Mouse (Mus musculus) midbrain, embryonic 16.5 days (tissue): ENCODE measurements around the gene Cfdp1. TPM values are rescaled to one million over a fixed set of nuclear protein-coding genes. Genes with fewer than 3 reads are reported as not detected.

Experiments
- ATAC-seq: fragments of 200-750 bp; cut with Nextera tagmentation; 2 replicates; pipeline ENCODE4 v1.8.0; 2017; ENCODE audit warnings: moderate TSS enrichment
- H3K27ac ChIP-seq: fragments of 300-500 bp; sonication (generic); 2 replicates; pipeline ENCODE4 v1.5.1; 2014; ENCODE audit warnings: mild to moderate bottlenecking, low read length, mixed read lengths
- H3K27me3 ChIP-seq: fragments of 300-500 bp; sonication (generic); 2 replicates; pipeline ENCODE4 v1.6.1; 2014; ENCODE audit warnings: low read depth, low read length, mixed read lengths; ENCODE audit not compliant: control insufficient read depth, insufficient read depth
- H3K36me3 ChIP-seq: fragments of 300-500 bp; sonication (generic); 2 replicates; pipeline ENCODE4 v1.6.1; 2014; ENCODE audit warnings: mild to moderate bottlenecking, low read length, moderate library complexity, mixed read lengths; ENCODE audit not compliant: control insufficient read depth, insufficient read depth
- H3K4me1 ChIP-seq: fragments of 300-500 bp; sonication (generic); 2 replicates; pipeline ENCODE4 v1.6.1; 2014; ENCODE audit warnings: mild to moderate bottlenecking, low read length, mixed read lengths; ENCODE audit not compliant: control insufficient read depth, insufficient read depth
- H3K4me2 ChIP-seq: fragments of 300-500 bp; sonication (generic); 2 replicates; pipeline ENCODE4 v1.6.1; 2014; ENCODE audit warnings: mild to moderate bottlenecking, low read length, mixed read lengths
- H3K4me3 ChIP-seq: fragments of 300-500 bp; sonication (generic); 2 replicates; pipeline ENCODE4 v1.5.1; 2014; ENCODE audit warnings: low read depth, mild to moderate bottlenecking, low read length, moderate library complexity, mixed read lengths
- H3K9ac ChIP-seq: fragments of 300-500 bp; sonication (generic); 2 replicates; pipeline ENCODE4 v1.6.1; 2014; ENCODE audit warnings: low read depth, low read length, mixed read lengths
- H3K9me3 ChIP-seq: fragments of 300-500 bp; sonication (generic); replicated peaks from 2 replicates; pipeline ENCODE4 v1.6.1; 2014; ENCODE audit warnings: mild to moderate bottlenecking, low read length, mixed read lengths; ENCODE audit not compliant: control insufficient read depth, poor library complexity, severe bottlenecking
- WGBS: fragments of 180-500 bp; shearing (Covaris S2); extraction: QIAGEN DNeasy Blood & Tissue Kit; methylation state at CpG from one replicate; pipeline ENCODE4 v1.1.7; 2014; 5-methylcytosine and 5-hydroxymethylcytosine counted together
- polyA plus RNA-seq: library from polyadenylated mRNA; unstranded; fragments of >200 nt; fragmentation: Nextera tagmentation; extraction: Ambion mirVana; gene quantifications from 2 replicates; pipeline ENCODE4 v1.2.1, GENCODE M21; 2015

Cfdp1 gene
- polyA plus RNA-seq, 1 experiment from 2014 or later, result 233 TPM

GRCm38 (mm10) chr8:111834011-111834410, 20.1 kb downstream of the Cfdp1 start:
- H3K27ac ChIP-seq, result no peak overlapping the region
- H3K4me1 ChIP-seq, result no peaks in the 10 kb centered on the region

GRCm38 (mm10) chr8:111832983-111833382, 21.1 kb downstream of the Cfdp1 start:
- Histone ChIP-seq H3K9ac (no peak overlapping the region), H3K9me3 (no peaks in the 10 kb centered on the region), H3K4me1 (no peaks in the 10 kb centered on the region), H3K4me2 (no peak overlapping the region), H3K27ac (no peak overlapping the region), H3K4me3 (no peak overlapping the region), H3K27me3 (no peaks in the 10 kb centered on the region), H3K36me3 (peaks cover 13% of the 10 kb centered on the region)
- ATAC-seq, result no peak
- 83% methylated on average over 5 of the region's 5 CpGs for WGBS

More at GRCm38 (mm10) chr8:111834011-111834410, 20.1 kb downstream of the Cfdp1 start:
- 80% methylated on average over 6 of the region's 6 CpGs for WGBS
- no peaks in the 10 kb centered on the region for H3K27me3 ChIP-seq
- H3K9me3 ChIP-seq, result no peaks in the 10 kb centered on the region
- H3K36me3 ChIP-seq, result peaks cover 13% of the 10 kb centered on the region
- no peak overlapping the region for H3K9ac ChIP-seq
- ATAC-seq, result no peak
- no peak overlapping the region for H3K4me2 ChIP-seq
- no peak overlapping the region for H3K4me3 ChIP-seq

- Histone ChIP-seq H3K4me3 (no peak overlapping the region), H3K27me3 (no peaks in the 10 kb centered on the region), H3K27ac (no peak overlapping the region), H3K9me3 (no peaks in the 10 kb centered on the region), H3K36me3 (peaks cover 13% of the 10 kb centered on the region), H3K4me1 (no peaks in the 10 kb centered on the region), H3K4me2 (no peak overlapping the region), H3K9ac (no peak overlapping the region)
- 72% methylated on average over 4 of the region's 4 CpGs for WGBS
- no peak for ATAC-seq
Measured at GRCm38 (mm10) chr8:111831996-111832395, 22.1 kb downstream of the Cfdp1 start.

- Histone ChIP-seq H3K36me3 (peaks cover 13% of the 10 kb centered on the region), H3K27ac (no peak overlapping the region), H3K4me1 (no peaks in the 10 kb centered on the region), H3K4me2 (no peak overlapping the region), H3K9ac (no peak overlapping the region), H3K9me3 (no peaks in the 10 kb centered on the region), H3K27me3 (no peaks in the 10 kb centered on the region), H3K4me3 (no peak overlapping the region)
- ATAC-seq, result no peak
- WGBS, result 82% methylated on average over 6 of the region's 6 CpGs
Measured at GRCm38 (mm10) chr8:111828595-111828994, 25.5 kb downstream of the Cfdp1 start.

GRCm38 (mm10) chr8:111825219-111825618, 28.9 kb downstream of the Cfdp1 start:
- Histone ChIP-seq H3K27me3 (no peaks in the 10 kb centered on the region), H3K9me3 (no peaks in the 10 kb centered on the region), H3K27ac (no peak overlapping the region), H3K4me2 (no peak overlapping the region), H3K9ac (no peak overlapping the region), H3K36me3 (peaks cover 13% of the 10 kb centered on the region), H3K4me1 (no peaks in the 10 kb centered on the region), H3K4me3 (no peak overlapping the region)
- WGBS, result 65% methylated on average over 6 of the region's 6 CpGs
- ATAC-seq, result no peak

- no peak overlapping the region for H3K4me3 ChIP-seq
- H3K9ac ChIP-seq, result no peak overlapping the region
- H3K4me1 ChIP-seq, result no peaks in the 10 kb centered on the region
- peaks cover 6% of the 10 kb centered on the region for H3K36me3 ChIP-seq
- no peak overlapping the region for H3K4me2 ChIP-seq
- H3K27ac ChIP-seq, result no peak overlapping the region
- no peaks in the 10 kb centered on the region for H3K9me3 ChIP-seq
- ATAC-seq, result no peak
- 97% methylated on average over 5 of the region's 5 CpGs for WGBS
- no peaks in the 10 kb centered on the region for H3K27me3 ChIP-seq
Measured at GRCm38 (mm10) chr8:111824334-111824733, 29.8 kb downstream of the Cfdp1 start.

- Histone ChIP-seq H3K9me3 (no peaks in the 10 kb centered on the region), H3K9ac (no peak overlapping the region), H3K4me2 (no peak overlapping the region), H3K36me3 (peaks cover 2% of the 10 kb centered on the region; the same call in 1 of the 2 replicates), H3K4me1 (no peaks in the 10 kb centered on the region), H3K4me3 (no peak overlapping the region), H3K27me3 (no peaks in the 10 kb centered on the region), H3K27ac (no peak overlapping the region)
- ATAC-seq, result no peak
- WGBS, result 89% methylated on average over 10 of the region's 10 CpGs
Measured at GRCm38 (mm10) chr8:111821199-111821598, 32.9 kb downstream of the Cfdp1 start.

GRCm38 (mm10) chr8:111820691-111821090, 33.4 kb downstream of the Cfdp1 start:
- Histone ChIP-seq H3K4me2 (no peak overlapping the region), H3K36me3 (peaks cover 2% of the 10 kb centered on the region; the same call in 1 of the 2 replicates), H3K4me3 (no peak overlapping the region), H3K9me3 (no peaks in the 10 kb centered on the region), H3K4me1 (no peaks in the 10 kb centered on the region), H3K27ac (no peak overlapping the region), H3K9ac (no peak overlapping the region), H3K27me3 (no peaks in the 10 kb centered on the region)
- ATAC-seq, result no peak
- WGBS, result 97% methylated on average over 4 of the region's 4 CpGs

- H3K27me3 ChIP-seq, result no peaks in the 10 kb centered on the region
- no peaks in the 10 kb centered on the region for H3K4me1 ChIP-seq
- H3K4me2 ChIP-seq, result no peak overlapping the region
- H3K9me3 ChIP-seq, result no peaks in the 10 kb centered on the region
- peaks cover 2% of the 10 kb centered on the region; the same call in 1 of the 2 replicates for H3K36me3 ChIP-seq
- no peak overlapping the region for H3K27ac ChIP-seq
- ATAC-seq, result no peak
- 79% methylated on average over 12 of the region's 12 CpGs for WGBS
- H3K9ac ChIP-seq, result no peak overlapping the region
- no peak overlapping the region for H3K4me3 ChIP-seq
Measured at GRCm38 (mm10) chr8:111820018-111820417, 34.1 kb downstream of the Cfdp1 start.
